Mouse (Mus musculus) skeletal muscle tissue, postnatal 0 days (tissue): ENCODE measurements around the gene Olfr930. TPM values are rescaled to one million over a fixed set of nuclear protein-coding genes. Genes with fewer than 3 reads are reported as not detected.

Experiments used
- polyA plus RNA-seq: library from polyadenylated mRNA; unstranded; fragments of >200 nt; fragmentation: Nextera tagmentation; extraction: Ambion mirVana; gene quantifications from 2 replicates; pipeline ENCODE4 v1.2.1, GENCODE M21; 2015

Olfr930 gene
- not detected in 2 replicates for polyA plus RNA-seq

GRCm38 (mm10) chr9:38929509-38929908 lies at the start of gene Olfr930:
Gene Olfr930, plus strand, starts transcription at chr9:38929809.

GRCm38 (mm10) chr9:38972013-38972412 lies 42.4 kb downstream of the Olfr930 start, which contains the start of gene Olfr933:
Gene Olfr933, plus strand, starts transcription at chr9:38972313.

Other genes with a start within 250 kb of the Olfr930 start
- gene Olfr919, start 226.1 kb upstream of the Olfr930 start, polyA plus RNA-seq = not detected in 2 replicates
- 24.7 and 26.0 TPM in 2 replicates for gene Vwa5a, start 211.5 kb upstream of the Olfr930 start, polyA plus RNA-seq
- 0.14 and 0.17 TPM in 2 replicates for gene Olfr920, start 177.5 kb upstream of the Olfr930 start, polyA plus RNA-seq
- not detected in 2 replicates for gene Olfr921, start 156.7 kb upstream of the Olfr930 start, polyA plus RNA-seq
- not detected in 2 replicates for gene Olfr922, start 115.2 kb upstream of the Olfr930 start, polyA plus RNA-seq
- gene Olfr923, start 103.3 kb upstream of the Olfr930 start, polyA plus RNA-seq = not detected in 2 replicates
- gene Olfr924, start 85.4 kb upstream of the Olfr930 start, polyA plus RNA-seq = not detected in 2 replicates
- gene Olfr26, start 74.7 kb upstream of the Olfr930 start, polyA plus RNA-seq = not detected in 2 replicates
- not detected in 2 replicates for gene Olfr926, start 52.7 kb upstream of the Olfr930 start, polyA plus RNA-seq
- not detected in 2 replicates for gene Olfr933, start 42.5 kb downstream of the Olfr930 start, polyA plus RNA-seq
- not detected in 2 replicates for gene Olfr934, start 58.5 kb downstream of the Olfr930 start, polyA plus RNA-seq
- gene Olfr935, start 69.9 kb downstream of the Olfr930 start, polyA plus RNA-seq = not detected in 2 replicates
- not detected in 2 replicates for gene Olfr146, start 93.6 kb downstream of the Olfr930 start, polyA plus RNA-seq
- gene Olfr937, start 135.1 kb downstream of the Olfr930 start, polyA plus RNA-seq = not detected in 2 replicates
- not detected in 2 replicates for gene Olfr938, start 149.1 kb downstream of the Olfr930 start, polyA plus RNA-seq
- gene Olfr27, start 198.3 kb downstream of the Olfr930 start, polyA plus RNA-seq = not detected in 2 replicates
- not detected in 2 replicates for gene Olfr943, start 236.5 kb downstream of the Olfr930 start, polyA plus RNA-seq